28 mouse cellular contexts compared by ENCODE assay signal in the genomic region with DNA sequence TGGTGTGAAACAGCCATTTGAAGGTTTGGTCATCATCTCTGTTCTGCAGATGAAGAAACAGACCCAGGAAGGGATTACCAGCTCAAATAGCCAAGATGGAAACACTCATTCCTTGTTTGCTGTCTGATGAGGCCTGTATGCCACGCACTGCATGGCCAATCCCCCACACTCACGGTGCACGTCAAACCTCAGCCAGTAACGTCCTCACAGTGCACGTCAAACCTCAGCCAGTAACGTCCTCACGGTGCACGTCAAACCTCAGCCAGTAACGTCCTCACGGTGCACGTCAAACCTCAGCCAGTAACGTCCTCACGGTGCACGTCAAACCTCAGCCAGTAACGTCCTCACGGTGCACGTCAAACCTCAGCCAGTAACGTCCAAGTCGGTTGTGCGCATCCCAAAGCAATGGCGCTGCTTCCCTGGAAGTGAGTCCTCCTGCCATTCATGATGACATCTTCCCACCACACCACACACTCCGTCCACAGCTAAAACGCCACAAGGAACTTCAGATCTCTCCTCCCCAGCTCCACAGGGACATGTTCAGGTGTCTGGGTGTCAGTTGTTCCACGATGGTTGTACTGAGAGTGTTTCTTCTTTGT.
"Had no signal": no experiment of that assay in that cellular context is flagged by ENCODE, and none has a peak within 500 bp of the region (broad histone marks: within the 10 kb centered on the region; RNA-seq: fewer than 3 reads in every experiment).

No protein-coding gene starts in this region.

- H3K36me3 ChIP-seq: embryonic facial prominence, embryonic 10.5 days; embryonic facial prominence, embryonic 12.5 days; embryonic facial prominence, embryonic 13.5 days; embryonic facial prominence, embryonic 15.5 days; forebrain, embryonic 10.5 days; forebrain, embryonic 12.5 days; forebrain, embryonic 15.5 days had no signal

- H3K4me3 ChIP-seq: embryonic facial prominence, embryonic 10.5 days; embryonic facial prominence, embryonic 12.5 days; embryonic facial prominence, embryonic 13.5 days; embryonic facial prominence, embryonic 15.5 days; erythroblast, embryonic 14.5 days; forebrain, embryonic 10.5 days; forebrain, embryonic 12.5 days; forebrain, embryonic 13.5 days; forebrain, embryonic 15.5 days; gastrocnemius, adult 2 months; heart, adult 2 months had no signal

- ATAC-seq: forebrain, embryonic 13.5 days; forebrain, embryonic 14.5 days; forebrain, embryonic 15.5 days; forebrain, embryonic 16.5 days; forebrain, postnatal 0 days had no signal

- H3K9me3 ChIP-seq: embryonic facial prominence, embryonic 10.5 days; embryonic facial prominence, embryonic 12.5 days; embryonic facial prominence, embryonic 15.5 days; forebrain, embryonic 12.5 days; forebrain, embryonic 15.5 days had no signal

- H3K27ac ChIP-seq: embryonic facial prominence, embryonic 10.5 days; embryonic facial prominence, embryonic 12.5 days; embryonic facial prominence, embryonic 13.5 days; embryonic facial prominence, embryonic 15.5 days; forebrain, embryonic 10.5 days; forebrain, embryonic 12.5 days; forebrain, embryonic 13.5 days; forebrain, embryonic 15.5 days; gastrocnemius, adult 2 months; heart, adult 2 months had no signal

- DNase-seq: cerebellum, adult 2 months; cerebellum, adult 8-10 months; cerebellum, adult 9-10 months; cerebellum, adult 9-11 months; cerebellum, postnatal 10 days; cerebellum, postnatal 14 days; cerebellum, postnatal 25 days; cerebellum, postnatal 36 days; embryo, embryonic 11 days; forebrain, postnatal 0 days; gastrocnemius, adult 2 months; gastrocnemius, postnatal 10 days; gastrocnemius, postnatal 14 days; gastrocnemius, postnatal 25 days; gastrocnemius, postnatal 36 days; heart, adult 18-20 months; heart, adult 2 months had no signal

- H3K27me3 ChIP-seq: embryonic facial prominence, embryonic 12.5 days; embryonic facial prominence, embryonic 13.5 days; embryonic facial prominence, embryonic 15.5 days; forebrain, embryonic 12.5 days; forebrain, embryonic 13.5 days; forebrain, embryonic 15.5 days had no signal
